Mouse (Mus musculus): Measurements from ENCODE around the gene Sv2c.

Sv2c gene

DNA sequence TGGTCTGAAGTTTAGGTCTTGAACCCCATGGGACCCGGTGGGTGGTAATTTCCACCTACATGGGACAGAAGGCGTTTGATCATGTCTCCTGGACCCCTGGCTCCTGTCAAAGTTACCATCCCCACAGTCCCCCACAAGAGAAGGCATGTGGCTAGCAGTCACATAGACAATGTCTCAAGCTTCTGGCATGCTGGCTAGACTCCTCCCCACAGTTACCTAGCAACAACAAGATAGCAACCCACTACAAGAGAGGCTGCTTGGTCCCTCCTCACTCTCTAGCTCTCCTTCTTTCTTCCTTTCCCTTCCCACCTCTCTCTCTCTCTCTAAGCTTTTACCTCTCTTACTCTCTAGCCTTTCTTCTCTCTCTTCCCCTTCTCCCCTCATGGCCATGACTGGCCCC, 164.3 kb downstream of the Sv2c start:
- peak; percentile 50 for DNase-seq (ENCODE audit: low spot score)

DNA sequence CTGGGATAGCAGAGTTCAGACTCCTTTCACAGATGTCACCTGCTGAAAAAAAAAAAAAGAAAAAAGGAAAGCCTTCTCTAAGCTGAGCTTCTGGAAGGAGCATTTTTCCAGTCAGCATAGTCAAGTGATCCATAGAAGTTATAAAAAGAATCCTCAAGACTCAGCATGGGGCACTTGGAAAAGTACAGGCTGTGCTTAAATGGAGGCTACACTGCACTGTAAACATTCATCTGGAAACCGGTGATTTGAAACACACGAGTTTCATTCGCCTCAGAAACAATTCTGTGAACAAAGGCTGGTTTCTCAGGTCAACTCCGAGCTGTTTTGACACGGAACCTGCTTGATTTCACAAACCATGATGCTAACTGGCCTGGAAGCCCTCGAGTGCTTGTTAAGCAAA, 165.6 kb downstream of the Sv2c start:
- DNase-seq (ENCODE audit: low spot score): no peak

DNA sequence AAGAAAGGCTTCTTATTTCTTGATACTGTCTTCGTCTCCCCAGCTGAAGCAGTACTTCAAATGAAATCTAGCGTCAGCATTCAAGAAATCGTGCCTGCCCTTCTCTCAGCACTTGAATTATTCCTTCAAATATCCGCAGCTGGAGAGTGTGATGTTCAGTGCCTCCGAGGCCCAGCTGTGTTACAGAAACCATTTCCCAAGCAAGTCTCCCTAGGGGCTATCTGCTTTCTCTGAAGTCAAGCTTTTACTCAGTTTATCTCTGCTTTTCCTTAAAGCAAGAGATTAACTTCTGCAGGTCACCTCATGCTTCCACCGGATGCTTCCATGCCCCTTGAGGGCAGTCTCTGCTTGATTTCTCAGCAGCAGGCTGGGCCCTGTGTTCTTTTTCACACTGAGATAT, 166.8 kb downstream of the Sv2c start:
- DNase-seq (ENCODE audit: low spot score): peak; percentile 27

DNA sequence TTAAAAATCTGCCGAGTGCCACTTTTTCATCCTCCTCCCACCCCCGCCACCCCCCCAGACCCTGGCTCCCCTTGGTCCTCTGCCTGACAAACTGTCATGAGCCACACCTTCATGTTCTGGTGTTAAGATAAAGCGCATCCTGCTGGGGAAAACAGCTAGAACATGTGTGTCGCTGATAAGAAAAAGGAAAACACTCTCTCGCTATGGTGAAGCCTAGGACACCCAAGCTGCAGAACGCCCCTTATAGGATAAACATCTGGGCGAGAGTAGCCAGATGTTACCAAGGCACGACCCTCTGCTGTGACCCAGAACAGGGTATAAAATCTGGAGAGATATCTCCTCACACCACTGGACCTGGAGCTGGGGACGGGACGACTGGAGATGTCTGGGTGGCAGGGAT, 167.2 kb downstream of the Sv2c start:
- DNase-seq (ENCODE audit: low spot score): no peak

DNA sequence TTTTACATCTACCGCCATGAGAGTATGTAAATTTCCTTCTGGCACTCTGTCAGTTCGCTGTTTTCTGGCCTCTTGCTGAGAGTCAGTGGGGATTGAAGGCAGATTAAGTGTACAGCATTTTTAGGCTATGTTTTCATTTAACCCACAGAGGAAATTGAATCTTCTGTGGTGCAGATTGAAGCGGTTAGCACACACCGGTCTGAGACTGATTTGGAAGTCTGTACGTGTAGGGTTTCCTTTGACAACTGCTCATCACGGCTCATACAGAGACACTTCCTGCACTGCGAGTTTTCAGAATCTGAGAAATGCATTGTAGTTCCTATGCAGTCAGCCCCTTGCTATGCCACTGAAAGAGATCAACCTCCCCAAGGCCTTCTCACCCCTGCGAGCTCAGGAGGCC, 168.2 kb downstream of the Sv2c start:
- DNase-seq (ENCODE audit: low spot score): no peak

DNA sequence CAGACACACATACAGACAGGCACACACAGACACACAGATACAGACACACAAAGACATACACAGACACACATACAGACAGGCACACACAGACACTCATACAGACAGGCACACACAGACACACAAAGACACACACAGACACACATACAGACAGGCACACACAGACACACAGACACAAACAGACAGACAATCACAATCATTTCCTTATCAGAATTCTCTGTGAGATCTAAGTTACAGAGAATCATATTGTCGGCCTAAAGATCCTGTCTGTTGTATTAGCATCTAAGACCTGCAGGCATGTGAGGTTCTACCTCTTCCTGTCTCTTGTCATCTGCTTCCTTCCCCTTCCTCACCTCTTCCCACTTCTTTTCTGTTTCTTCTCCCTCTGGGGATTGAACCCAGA, 168.7 kb downstream of the Sv2c start:
- no peak for DNase-seq (ENCODE audit: low spot score)

DNA sequence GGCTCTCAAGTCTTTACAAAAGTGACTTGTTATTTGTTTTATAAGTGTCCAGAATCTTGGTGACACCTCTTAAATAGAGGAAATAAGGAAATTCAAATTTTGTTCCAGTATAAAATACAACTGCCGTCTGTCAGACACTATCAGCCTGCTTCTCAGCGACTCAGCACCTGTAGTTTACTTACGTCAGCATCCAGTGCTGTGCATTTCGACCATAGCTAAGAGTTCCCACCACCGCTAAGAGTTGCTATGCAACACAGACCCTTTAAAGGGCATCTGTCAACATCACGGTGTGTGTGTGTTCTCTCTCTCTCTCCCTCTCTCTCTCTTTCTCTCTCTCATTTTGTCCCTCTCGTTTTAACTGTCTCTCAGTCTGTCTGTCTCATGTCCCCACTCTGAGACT, 170.5 kb downstream of the Sv2c start:
- DNase-seq (ENCODE audit: low spot score): peak; percentile 48

DNA sequence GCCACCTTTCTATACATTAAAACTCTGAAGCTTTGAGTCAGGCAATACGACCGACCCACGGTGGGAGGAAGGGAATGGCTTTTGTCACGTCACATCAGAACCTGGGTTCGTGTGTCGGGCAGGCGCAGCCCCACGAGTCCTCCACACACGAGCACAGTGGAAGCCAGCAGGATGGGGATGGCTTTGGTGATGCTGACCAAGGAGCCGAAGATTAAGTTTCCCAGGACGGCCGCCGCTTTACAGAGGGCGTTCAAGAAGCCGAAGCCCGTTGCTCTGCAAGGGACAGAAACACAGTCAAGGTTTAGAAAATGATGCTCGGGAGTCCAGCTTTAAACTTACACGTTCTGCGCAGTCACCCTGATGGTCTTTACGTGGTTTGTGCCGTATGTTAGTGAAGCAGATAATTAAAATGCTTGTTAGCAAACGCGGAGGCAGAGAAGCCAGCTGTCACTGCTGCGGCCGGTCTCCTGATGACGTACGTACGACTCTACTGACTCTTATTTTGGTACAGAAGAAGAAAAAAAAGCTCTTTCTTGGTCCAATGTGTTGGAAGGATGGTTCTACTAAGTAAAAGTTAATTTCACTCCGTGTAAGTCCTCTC, 171.1 kb downstream of the Sv2c start:
- DNase-seq (ENCODE audit: low spot score): peak; percentile 46

DNA sequence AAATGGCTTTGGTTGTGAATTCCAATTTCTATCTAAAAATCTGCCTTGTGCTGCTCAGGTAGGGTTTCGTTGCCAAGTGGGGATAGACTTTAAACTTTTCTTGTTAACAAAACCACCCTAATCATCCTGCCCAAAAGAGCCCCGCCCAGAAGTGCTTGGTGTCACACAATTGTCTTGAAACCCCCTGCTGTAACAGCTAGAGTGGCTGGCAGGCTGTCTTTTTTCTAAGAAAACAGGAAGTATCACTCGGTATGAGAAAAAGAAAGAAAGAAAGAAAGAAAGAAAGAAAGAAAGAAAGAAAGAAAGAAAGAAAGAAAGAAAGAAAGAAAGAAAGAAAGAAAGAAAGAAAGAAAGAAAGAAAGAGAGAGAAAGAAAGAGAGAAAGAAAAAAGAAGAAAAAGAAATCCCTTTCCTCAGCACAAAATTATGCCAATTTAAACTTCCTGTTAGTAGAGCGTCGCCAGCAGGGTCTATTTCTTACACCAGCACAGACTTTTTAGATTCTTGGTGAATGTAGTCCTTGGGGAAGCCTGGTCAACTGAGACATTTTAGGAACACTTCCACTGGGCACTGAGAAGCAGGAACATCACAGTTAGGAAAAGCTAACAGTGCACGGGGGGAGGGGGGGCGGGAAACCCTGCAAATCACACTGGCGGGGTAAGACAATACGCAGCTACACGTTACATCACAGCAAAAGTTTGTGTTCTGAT, 171.7 kb downstream of the Sv2c start:
- peak; percentile 20 for DNase-seq (ENCODE audit: low spot score)

DNA sequence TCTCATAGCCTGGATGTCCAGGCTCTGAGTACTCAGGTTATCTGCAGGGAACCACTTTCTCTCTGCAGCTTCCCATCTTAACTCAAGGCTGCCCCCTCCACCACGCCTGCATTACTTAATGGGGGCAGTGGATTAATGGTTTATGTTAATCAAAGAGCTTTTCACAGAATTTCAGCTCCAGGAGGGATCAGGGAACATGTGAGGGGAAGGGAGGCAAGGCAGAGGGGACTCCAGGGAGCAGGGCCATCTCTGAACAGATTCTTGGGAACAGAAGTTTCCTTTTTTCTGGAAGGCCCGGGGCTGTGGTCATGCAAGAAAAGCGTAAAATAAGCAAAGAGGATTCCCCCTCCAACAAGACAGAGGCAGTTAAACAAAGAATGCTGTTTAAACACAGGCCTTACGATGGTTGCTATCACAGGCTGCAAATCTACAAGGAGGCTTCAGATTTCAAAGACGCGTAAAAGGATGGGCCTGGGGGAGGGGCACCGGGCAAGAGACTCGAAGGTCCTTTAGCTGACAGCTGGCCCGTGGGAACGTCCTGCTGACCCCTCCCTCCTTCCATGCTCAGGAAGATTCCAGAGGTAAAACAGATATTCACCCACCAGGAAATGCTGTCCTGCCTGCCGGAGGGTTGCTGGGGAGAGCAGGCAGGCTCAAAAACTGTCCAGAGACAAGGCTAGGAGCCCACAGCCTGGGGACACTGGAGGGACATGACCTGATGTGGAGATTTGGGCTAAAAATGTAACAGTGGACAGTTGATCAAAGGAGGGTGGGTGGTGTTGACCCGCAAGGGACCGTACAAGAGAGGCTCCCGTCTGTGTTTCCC, 172.5 kb downstream of the Sv2c start:
- DNase-seq (ENCODE audit: low spot score): peak; percentile 83

DNA sequence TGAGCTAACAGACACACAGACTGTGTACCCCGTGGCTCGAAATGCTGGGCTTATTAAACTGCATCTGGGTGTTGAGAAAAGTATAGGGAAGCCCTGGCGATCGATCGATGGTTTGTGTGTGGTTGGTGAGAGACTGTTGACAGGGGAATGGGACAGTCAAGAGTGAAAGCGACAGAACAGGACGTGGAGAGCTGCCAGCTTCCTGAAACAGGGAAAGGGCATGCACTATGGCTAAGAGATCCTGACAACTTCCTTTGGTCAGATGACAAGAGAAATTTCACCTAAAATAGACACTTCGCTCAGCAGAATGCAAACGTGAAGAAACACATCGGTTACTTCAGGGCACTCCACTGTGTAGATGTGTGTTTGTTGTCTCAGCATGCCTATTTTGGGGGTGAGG, 175.2 kb downstream of the Sv2c start:
- no peak for DNase-seq (ENCODE audit: low spot score)

DNA sequence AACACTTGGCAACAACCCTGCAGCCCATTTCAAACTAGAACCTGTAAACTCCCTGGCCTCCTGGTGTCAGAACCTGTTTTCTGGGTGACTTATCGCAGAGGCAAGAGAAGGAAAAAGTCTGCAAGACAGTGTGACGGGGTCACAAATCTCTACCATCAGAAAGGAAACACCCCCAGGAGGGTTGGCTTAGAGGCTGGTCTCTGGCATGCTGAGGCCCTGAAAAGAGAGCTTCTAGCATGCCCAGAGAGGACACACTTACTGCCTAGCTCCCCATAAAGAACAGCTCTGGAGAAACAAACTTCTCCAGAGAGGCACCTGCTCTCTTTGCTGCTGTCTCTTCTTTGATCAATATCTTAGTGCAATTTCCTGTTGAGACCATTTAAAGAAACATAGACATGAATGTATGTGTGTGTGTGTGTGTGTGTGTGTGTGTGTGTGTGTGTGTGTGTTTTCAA, 176.0 kb downstream of the Sv2c start:
- no peak for DNase-seq (ENCODE audit: low spot score)

DNA sequence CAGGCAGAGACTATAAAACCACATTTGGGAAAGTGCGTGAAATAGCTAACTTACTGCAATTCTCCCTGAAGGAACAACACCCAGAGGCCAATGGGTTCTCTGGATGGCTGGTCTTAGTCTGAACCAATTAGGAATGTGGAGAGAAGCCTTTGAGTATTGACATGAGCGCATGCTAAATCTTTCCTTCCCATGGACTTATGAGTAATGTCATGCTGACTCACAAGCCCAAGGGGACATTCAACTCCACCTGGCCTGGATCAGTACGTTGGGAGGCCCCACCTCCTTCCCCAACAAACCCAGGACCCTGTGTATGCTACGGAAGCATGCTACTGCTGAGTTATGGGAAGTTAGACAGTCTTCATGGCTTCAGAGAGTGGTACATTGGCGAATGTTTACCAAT, 177.2 kb downstream of the Sv2c start:
- DNase-seq (ENCODE audit: low spot score): no peak

DNA sequence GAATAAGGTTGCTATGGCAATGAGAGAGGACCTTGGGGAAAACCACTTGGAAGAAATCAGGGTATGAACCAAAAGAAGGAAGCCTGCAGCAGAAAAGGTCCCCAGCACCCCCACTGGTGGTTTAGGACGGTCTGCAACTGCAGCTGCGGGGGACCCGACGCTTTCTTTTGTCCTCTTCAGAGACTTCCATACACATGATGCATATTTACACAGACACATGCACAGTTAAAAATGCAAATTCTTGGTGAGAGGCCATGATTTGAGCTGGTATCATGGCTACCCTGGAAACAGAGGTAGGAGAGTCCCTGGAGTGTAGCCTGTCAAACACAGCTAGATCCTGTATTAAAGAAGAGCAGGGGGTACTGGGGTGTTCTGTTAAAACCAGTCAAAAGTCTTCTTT, 178.7 kb downstream of the Sv2c start:
- DNase-seq (ENCODE audit: low spot score): no peak

DNA sequence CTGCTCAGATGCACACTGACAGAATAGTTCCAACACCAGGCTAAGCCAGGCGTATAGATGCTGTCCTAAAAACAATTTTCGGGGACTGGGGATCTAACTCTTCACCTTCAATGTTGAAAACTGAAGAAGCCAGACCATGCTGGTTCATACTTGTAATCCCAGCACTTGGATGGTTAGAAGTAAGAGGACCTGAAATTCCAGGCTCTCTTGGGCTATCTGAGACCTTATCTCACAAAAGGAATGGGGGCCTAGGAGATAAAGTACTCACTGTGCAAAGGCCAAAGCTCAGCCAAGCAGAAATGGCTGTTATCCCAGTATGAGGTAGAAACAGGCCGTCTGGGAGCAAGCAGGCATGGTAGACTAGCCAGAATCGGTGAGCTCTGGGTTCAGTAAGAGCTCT, 180.1 kb downstream of the Sv2c start:
- DNase-seq (ENCODE audit: low spot score): no peak

DNA sequence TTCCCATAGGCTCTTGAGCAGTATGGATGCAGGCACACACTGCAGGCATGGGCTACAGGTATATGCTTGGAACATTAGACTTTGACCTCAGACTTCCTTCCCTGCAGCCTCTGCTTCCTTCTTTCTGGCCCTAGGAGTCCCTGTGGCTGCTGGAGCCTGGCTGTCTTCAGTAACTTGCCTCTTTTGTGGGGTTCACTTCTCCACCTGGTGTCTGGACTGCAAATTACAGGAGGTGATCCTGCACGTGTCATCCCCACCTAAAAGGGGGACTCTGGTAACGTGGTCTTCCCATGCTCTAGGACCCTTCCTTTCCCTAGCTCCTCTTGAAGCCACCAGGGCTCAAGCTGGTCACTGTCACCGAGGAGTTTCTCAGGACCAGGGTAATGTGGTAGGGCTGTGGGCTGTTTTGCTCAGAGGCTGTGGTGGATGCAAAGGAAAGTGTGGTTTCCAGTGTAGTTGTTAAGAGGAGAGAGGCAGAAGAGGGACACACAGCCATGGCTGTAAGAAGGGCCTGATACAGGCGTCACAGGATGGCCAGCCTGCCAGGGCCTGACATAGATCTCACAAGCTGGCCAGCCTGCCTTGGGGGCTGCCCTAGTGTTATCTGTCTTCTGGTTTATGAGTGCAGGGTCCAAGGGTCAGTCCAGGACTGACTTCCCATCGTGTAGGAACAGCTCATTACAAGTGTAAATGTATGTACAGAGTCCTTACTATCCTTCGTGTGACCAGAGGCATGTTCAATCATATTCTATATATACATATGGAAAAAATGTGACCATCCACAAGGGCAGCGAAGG, 181.1 kb downstream of the Sv2c start:
- peak; percentile 48 for DNase-seq (ENCODE audit: low spot score)

DNA sequence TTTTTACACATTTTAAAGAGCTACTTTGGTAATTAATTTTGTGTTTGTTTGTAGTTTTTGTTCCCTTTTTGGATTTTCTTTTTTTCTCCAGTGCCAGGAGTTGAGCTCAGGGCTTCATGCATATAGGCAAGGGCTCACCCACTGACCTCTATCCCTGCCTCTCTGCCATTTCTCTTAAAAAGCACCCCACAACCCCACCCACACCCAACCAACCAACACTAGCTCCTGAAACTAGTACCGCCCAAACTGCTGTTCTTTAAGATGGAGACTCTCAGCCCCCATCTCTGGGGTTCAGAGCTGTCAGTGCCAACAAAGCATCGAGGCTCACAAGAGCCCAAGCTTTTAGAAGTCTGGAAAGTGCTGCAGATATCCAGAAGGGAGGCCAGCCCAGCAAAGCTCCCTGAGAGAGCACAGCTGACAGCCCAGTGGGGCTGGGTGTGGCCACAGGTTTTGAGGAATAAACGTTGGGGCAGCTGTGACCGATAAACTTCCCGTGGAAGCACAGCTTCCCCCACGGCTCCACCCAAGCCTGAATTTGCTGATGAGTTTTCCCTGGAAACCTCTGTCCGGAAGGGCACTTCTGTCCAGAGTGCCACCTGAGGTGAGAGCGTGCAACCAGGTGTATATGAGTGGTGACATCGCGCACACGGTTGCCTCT, 181.8 kb downstream of the Sv2c start:
- no peak for DNase-seq (ENCODE audit: low spot score)

DNA sequence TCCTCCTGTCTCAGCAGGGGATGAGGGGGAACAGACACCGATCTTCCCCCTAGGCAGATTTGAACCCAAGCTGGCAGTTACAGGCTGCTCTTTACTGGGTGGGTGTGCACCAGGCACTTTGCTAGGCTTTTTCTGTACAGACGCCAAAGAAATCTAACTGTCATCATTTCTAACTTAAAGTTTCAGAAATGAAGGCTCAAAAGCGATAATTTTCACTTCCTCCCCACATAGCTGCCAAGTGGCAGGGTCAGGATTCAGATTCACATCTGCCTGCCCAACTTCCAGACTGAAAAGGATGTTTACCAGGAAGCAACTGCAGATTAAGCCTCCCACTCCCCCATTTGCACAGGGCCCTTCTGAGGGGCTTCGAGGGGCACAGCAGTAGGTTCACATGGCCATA, 183.0 kb downstream of the Sv2c start:
- no peak for DNase-seq (ENCODE audit: low spot score)

DNA sequence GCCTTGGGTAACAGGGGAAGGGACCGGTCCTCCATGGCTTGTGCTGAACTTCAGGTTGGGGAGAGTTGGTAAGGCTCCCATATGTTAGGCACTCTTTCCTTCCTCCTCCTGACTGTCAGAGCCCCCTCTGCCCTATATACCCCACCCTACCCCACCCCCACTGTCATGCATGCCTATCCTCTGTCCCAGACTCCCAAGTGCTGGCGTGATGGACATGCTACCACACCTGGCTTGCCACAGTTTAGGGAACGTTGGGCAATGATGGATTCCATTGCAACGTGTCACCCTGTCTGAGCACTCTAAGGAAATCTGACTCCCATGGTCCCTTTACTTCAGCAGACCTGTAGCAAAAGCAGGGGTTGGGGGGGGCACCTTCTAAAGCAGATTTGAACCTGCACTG, 183.6 kb downstream of the Sv2c start:
- DNase-seq (ENCODE audit: low spot score): no peak

DNA sequence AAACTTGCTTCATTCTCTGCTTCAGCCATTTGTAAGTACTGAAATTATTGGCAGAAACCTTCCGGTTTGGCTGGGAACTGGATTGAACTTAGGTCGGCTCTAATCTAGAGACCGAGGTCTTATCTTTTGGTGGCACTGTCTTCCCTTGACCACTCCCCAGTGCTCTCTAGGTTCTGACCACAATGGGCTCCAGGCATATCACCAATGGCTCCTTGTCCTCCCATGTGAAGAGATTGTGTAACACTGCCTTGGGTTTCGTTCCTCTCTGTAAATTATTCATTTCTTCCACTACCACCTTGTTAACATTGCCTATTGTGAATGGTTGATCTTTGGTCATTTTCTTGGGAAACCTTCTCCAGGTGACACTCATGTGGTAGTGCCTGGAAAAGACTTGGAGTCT, 184.0 kb downstream of the Sv2c start:
- no peak for DNase-seq (ENCODE audit: low spot score)

DNA sequence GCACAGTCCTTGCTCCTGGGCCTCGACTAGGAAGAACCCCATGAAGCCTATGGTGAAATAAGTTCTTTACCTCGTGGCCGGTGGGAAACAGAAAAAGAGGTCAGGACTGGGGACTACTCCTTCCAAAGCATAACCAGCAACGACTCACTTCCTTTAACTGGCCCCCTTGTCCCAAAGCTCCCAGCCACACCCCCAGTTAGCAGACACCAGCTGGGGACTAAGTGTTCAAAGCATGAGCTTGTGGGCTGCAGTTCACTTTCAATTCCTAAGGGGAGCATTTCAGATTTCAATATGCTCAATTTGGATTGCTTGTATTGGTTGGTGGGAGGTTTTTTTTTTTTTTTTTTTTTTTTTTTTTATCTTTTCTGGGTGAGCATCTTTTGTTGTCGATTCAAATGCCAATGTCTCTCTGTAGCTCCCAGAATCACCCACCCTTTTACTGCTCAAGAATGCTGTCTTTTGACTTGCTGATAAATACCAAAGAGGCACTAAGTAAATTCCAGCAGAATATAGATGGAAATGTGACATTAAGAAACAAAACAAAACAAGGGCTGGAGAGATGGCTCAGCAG, 186.4 kb downstream of the Sv2c start:
- no peak for DNase-seq (ENCODE audit: low spot score)

DNA sequence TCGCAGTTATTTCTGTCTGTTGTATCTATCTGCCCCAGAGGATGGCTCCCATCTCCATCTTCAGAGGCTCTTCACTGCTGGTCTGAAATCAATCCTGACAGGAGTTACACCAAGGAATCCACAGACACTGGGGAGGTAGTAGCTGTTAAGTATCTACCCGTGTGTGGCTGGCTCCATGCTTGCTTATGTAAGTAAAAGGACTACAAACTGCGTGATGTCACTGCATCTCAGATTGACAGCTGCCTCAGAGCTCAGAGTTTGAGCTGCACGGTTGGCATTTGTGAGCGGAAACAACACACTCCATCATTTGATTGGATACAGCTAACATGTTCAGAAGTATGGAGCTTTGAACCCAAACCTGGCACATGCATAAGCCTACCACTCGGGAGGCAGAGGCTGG, 187.8 kb downstream of the Sv2c start:
- no peak for DNase-seq (ENCODE audit: low spot score)

Data from embryo, embryonic 10 days (tissue).